Mouse (Mus musculus) cerebellum, postnatal 25 days (tissue): ENCODE results near the gene R3hdm2.

Source experiments
- DNase-seq, 2 experiments: peaks; one replicate each; pipeline ENCODE4 v3.0.0; 2021; ENCODE audit warnings: mixed read lengths in 2 of 2

The R3hdm2 gene

DNA sequence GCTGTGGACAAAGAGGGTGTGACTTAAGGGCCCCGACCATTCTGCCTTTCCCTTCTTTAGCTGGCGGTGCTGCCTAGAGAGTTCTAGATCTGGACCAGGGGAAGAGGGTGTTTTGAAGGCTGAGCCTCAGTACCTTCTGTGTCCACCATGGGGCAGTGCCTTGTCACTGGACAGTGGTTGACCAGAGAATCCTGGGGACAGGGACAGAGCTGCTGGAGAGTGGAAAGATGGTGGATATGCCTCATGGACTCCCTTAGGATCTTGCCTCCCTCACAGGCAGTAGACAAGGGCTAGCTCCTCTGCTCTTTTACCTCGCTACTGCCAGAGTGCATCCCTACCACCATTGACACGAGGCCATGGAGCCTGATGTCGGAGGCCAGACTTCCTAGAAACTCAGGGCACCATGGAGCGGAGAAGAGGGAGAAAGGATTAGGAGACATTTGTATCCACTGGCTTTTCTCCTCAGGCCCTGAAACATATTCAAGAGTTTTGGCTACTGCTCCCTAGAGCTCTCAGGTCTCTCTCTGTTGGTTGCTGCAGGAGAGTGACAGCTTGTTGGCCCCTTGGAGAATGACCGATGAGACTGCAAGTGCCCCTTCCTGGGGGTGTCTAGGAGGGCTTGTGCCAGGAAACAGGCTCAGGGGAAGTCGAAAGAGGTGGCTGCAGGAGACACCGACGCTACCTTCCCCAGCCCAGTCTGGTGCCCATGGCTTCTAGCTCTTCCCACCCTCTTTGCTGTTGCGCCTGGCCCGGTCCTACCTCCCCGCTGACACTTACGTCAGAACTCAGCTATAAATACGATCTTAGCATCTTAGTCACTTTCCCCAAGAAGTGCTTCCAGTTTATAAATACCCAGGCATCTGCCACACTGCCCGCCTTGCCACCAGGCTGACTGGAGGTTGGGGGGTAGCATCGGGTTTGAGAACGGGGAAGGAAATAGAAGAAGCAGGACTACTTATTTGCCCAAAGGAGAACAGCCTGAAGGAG lies 25.9 kb upstream of the R3hdm2 start, which contains the start of gene Inhbe:
Inhbe (minus strand) TSS at position 503 of the 987 bp plus-strand sequence.
- DNase-seq = peak; percentile 56 to 68

- no peak for DNase-seq
Measured at GRCm38 (mm10) chr10:127355336-127355735, 24.8 kb upstream of the R3hdm2 start.

- DNase-seq = no peak
Measured at GRCm38 (mm10) chr10:127360714-127361113, 19.4 kb upstream of the R3hdm2 start.

DNA sequence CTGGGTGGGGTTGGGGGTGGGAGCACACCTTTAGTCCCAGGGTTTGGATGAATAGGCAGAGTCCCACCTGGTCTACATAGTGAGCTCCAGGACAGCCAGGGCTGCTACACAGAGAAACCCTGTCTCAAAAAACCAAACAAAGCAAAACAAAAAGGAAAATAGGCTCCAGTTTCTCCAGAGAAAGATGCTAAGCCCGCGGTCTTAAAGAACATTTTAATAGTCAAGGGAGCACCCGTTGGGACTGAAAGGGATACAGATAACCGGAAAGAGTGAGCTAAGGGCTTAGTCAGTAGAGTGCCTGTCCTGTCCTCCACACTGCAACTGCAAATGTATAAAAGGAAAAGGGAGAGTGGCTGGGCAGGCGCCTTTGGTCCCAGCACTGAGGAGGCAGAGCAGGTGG lies 13.0 kb upstream of the R3hdm2 start:
- DNase-seq = no peak

- no peak for DNase-seq
Measured at GRCm38 (mm10) chr10:127368273-127368672, 11.9 kb upstream of the R3hdm2 start.

- no peak for DNase-seq
Measured at GRCm38 (mm10) chr10:127369834-127370820, 10.0 kb upstream of the R3hdm2 start, which contains the start of gene Inhbc. Gene Inhbc (minus strand): TSS chr10:127370431.

GRCm38 (mm10) chr10:127371023-127371422 lies 9.1 kb upstream of the R3hdm2 start:
- no peak for DNase-seq

DNA sequence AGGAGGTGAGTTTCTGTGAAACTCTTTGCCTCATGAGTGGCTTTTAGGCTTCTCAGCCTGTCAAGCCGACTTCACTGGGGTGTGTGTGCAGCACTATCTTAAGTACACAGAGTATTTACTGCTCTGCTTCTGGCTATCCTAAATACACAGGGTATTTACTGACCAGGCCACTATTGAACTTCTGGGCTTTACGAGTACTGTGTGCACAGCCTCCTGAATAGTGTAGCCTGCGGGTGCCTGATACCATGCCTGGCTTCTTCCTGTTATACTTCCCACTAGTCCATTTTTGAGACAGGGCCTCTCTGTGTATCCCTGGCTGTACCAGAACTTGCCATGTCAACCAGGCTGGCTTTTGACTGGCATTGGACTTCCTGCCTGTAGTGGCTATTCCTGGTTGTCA lies 2.4 kb upstream of the R3hdm2 start:
- no peak for DNase-seq

DNA sequence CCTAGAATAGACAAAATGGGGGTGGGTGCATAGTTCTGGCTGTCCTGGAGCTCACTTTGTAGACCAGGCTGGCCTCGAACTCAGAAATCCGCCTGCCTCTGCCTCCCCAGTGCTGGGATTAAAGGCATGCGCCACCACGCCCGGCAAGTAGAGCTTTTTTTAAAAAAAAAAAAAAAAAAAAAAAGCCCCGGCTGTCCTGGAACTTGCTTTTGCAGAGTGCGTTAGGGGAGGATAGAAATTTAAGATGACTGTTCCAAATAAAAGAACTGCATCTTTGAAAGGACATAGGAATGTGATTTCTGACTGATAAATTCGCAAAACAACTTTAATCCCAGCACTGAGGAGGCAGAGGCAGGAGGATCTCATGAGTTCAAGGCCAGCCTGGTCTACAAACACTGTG lies 473 bp upstream of the R3hdm2 start:
- no peak for DNase-seq

- peak; percentile 58 to 67 for DNase-seq
Measured at GRCm38 (mm10) chr10:127380767-127381742, 928 bp downstream of the R3hdm2 start.

GRCm38 (mm10) chr10:127381743-127382134 lies 1.6 kb downstream of the R3hdm2 start:
- DNase-seq = no peak

DNA sequence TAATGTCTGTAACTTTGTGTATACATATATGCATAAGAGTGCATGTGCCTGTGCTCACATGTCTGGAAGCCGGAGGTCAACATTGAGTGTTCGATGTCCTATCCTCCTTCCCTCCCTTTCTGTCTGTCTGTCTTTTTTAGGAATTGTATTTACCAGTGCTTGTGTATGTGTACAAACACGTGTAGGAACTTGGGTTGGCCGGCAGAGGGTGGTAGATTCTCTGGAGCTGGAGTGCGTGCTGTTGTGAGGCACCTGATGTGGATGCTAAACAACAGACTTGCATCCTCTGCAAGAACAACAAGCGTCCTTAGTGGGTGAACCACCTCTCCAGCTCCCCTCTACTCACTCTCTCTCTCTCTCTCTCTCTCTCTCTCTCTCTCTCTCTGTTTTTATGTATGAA lies 11.6 kb downstream of the R3hdm2 start:
- peak in 1 of 2 experiments; percentile 18 for DNase-seq

GRCm38 (mm10) chr10:127404701-127405100 lies 24.6 kb downstream of the R3hdm2 start:
- no peak for DNase-seq

DNA sequence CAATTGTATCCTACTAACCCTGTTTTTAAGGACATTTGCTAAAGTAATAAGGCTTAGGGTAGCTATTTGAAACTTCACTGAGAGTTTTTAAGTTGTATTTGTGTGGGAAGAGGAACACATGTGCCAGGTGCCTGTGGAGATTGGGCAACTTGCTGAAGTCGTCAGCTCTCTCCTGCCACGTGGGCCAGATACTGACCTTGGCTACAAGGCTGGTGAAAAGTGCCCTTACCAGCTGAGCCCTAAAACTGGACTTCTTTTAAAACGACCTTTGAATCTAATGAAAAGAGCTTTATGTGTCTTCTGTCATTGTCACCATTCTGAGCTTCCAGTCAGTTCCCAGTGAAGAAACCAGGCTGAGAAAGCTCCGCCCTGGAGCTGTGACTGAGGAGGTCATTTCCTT lies 27.3 kb downstream of the R3hdm2 start:
- DNase-seq = peak in 1 of 2 experiments; percentile 29

DNA sequence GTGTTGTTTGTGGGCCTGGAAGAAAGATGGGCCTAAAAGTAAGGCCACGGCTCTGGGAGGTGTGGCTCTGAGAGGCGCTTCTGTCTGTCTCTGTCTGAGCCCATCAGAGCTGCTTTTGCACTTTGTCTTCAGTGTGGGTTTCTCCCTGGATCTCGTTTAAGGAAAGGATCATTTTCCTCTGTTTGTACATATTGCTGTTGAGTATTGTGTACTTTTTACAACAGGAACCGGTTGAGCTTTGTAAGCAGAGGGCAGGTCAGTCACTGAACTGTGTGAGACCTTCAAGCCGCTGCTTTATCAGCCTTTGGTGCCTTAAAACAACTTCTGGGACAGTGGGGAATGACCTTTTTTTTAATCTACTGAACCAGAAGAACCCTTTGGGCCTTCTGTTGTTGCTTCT lies 32.0 kb downstream of the R3hdm2 start:
- DNase-seq = no peak

GRCm38 (mm10) chr10:127412776-127413175 lies 32.6 kb downstream of the R3hdm2 start:
- no peak for DNase-seq

DNA sequence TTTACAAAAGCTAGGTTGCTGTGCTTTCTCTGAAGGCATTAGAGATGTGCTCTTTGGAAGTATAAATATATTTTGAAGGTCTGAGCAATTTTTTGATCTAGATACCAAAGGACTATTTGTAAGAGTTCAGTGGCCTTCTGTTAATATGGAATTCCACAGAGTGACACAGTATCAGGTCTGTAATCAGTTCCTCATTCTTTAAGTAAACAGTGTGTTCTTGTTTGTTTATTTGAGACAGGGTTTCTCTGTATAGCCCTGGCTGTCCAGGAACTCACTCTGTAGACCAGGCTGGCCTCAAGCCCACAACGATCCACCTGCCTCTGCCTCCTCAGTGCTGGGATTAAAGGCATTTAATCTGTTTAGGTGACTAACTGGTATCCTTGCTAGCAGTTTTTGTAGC lies 33.5 kb downstream of the R3hdm2 start:
- DNase-seq = no peak

DNA sequence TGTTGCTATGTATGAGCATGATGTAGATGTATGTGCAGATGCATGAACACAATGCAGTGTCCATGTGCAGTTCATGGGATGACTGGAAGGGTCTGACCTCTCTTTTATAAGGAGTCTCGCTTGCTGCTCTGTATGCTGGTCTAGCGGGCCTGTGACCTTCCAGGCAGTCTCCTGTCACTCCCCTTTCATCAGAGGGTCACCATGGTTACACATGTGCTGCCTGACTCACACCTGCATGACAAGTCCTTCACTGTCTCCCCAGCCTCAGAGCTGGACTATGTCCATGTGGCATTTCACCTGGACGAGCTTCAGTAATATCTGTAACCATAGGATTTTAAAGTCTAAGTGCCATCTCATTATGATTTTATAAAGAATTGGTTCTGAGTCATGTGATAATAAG lies 34.0 kb downstream of the R3hdm2 start:
- no peak for DNase-seq

DNA sequence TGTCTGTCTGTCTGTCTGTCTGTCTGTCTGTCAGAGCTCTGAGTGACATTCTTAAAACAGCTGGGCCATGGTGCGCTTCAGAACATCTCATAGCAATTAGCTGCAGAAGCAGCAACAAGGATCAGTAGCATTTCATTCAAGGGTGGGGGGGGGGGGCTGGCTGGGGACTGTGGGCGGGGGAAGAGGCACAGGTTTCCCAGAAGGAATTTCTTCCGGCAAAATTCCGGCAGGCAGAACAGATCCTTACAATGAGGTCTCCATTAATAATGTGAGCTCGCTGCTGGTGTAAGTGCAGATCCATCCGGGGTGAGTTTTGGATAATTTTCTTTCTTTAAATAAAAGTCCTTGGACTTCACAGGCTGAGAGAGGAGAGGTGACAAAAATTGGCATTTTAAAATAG lies 40.0 kb downstream of the R3hdm2 start:
- DNase-seq = peak in 1 of 2 experiments; percentile 40

DNA sequence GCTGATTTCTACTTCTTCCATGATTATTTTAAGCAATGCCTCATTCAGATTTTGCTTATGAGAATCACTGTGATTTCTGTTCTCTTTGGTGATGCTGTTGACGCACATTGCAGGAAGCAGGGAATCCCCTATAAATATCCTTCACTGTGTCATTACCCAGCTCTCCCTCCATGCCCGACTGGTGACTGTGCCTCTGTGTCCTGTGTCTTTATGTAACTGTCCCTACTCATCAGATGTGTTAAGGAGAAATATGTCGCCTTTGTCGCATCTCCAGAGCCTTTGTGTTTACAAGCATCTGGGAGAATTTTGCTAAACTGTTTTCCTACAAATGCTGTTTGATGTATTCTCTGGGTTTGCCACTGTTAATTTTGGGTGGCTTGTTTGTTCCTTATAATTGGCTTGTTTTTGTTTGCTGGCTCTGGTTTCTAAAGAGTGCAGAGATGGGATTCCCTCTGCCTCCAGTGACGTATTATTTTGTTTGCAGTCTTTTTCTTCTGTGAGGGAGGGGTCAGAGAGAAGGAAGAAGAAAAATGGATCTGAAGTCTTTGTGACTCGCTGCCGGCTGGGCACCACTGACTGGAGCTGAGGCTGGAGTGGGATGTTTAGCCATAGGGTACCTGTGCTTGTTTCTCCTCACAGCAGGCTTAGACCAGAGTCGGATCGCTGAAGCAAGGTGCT lies 40.7 kb downstream of the R3hdm2 start:
- peak; percentile 55 to 66 for DNase-seq

DNA sequence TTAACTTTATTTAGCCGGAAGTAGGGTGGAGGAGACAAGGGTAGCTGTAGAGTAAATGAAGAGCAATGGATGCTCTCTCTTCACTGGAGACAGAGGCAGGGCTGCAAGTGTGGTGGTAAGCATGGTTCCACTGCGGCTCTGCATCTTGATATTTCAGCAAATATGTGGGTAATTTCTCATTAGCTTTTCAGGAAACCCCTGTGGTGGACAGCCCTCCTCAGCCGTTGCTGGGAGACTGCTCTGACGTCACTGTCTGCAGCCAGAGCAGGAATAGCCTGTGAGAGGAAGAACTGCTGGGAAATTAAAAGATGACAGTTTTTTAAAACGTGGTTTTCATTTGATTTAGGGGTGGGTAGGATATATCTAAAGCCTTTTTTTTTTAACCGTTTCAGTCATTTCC lies 41.9 kb downstream of the R3hdm2 start:
- DNase-seq = peak; percentile 65 to 75
